Mouse (Mus musculus): ENCODE measurements around the gene Gm8068.
"Not testable (repeated sequence)": the region's sequence is repeated elsewhere in the genome, so short reads cannot be mapped to it uniquely, and the experiment has no call there.

The Gm8068 gene

DNA sequence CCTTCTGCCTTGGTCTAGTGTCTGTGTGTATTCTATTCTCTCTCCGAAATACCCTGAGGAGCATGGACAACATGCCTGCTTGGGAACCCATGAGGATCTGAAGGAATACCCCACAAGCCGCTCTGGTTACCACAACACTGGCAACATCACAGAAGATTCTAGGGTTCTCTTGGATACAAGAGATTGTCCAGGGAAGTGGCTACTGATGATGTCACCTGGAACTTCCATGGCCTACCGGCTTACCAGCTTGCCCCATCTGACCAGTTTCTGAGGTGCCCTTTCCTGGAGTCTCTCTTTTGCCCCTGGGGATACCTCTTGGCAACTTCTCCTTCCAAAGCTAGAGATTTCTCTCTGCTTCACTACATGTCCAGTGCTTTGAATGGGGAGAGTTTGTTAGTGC, at the start of gene Gm8068:
TSS of gene Gm8068 (minus strand) at position 101 of the 400 bp plus-strand sequence.
- not testable (repeated sequence) for DNase-seq (ENCODE audit: extremely low spot score)

GRCm38 (mm10) chr14:41750514-41750913, 48.8 kb upstream of the Gm8068 start, which contains the start of gene Gm7929:
Gm7929 (minus strand) TSS chr14:41750614.
- not testable (repeated sequence) for DNase-seq (ENCODE audit: extremely low spot score)

DNA sequence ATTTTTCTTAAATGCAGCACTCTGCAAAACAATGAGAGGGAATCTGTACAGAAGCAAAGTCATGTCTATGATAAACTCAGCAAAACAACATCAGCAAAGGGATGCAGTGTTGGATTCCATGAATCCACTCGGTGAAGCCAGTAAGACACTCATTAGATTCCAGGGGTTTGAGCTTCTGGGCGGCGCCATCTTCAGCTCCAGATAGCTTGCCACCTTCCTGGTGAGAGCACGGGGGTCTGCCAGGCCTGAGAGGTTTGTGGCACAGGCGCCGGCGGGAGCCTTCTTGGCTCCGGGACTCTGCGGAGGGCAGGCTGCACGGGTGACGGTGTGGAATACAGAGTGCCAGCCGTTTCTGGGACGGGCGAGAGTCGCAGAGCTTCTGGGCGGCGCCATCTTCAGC, 21.8 kb upstream of the Gm8068 start:
- not testable (repeated sequence) for DNase-seq (ENCODE audit: extremely low spot score)

DNA sequence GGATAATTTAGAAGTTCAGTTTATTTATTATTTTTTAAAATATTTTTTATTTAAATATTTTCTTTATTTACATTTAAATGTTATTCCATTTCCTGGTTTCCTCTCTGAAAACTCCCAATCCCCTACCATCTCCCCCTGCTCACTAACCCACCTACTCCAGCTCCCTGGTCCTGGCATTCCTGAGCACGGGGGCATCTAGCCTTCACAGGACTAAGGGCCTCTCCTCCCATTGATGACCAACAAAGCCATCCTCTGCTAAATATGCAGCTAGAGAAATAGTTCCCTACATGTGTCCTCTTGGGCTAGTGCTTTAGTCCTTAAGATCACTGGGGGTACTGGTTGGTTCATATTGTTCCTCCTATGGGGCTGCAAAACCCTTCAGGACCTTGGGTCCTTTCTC, 15.5 kb upstream of the Gm8068 start:
- DNase-seq (ENCODE audit: extremely low spot score) = not testable (repeated sequence)

GRCm38 (mm10) chr14:41648176-41648575, 53.5 kb downstream of the Gm8068 start:
- not testable (repeated sequence) for DNase-seq (ENCODE audit: extremely low spot score)

Measured in embryo, embryonic 9.5 days (tissue).